Mouse (Mus musculus): ENCODE measurements at regions not wholly inside any gene's neighbourhood (a gene's known extent, or its start where the extent isn't known, plus 50 kb on each side); places are given as distances from the start of the nearest gene placed in this dataset.

DNA sequence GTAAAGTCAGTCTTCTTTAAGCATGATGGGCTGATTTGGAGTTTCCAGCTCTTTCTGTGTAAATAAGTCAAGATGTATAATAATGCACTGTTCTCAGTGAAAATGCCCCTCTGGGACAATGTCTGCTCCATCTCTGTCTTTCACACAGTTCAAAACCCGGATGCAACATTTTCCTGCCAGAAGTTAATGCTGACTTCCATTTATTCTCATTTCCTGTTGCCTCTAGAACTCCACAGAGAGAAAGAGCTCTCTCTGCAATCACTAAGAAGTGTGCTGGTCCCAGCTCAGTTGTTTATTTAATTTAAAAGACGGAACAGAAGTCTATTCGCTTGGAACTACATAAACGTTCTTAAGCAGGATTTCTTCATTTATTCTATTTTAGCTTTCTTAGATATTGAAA lies 92.0 kb upstream of the Hpgd start:
- DNase-seq (ENCODE audit: low read depth), result no peak

- no peak for DNase-seq (ENCODE audit: low read depth)
Measured at GRCm38 (mm10) chr8:56211922-56212635, 82.3 kb upstream of the Hpgd start.

GRCm38 (mm10) chr8:56218837-56219236 lies 75.5 kb upstream of the Hpgd start:
- DNase-seq (ENCODE audit: low read depth), result no peak

GRCm38 (mm10) chr8:56219391-56219790 lies 75.0 kb upstream of the Hpgd start:
- DNase-seq (ENCODE audit: low read depth), result no peak

DNA sequence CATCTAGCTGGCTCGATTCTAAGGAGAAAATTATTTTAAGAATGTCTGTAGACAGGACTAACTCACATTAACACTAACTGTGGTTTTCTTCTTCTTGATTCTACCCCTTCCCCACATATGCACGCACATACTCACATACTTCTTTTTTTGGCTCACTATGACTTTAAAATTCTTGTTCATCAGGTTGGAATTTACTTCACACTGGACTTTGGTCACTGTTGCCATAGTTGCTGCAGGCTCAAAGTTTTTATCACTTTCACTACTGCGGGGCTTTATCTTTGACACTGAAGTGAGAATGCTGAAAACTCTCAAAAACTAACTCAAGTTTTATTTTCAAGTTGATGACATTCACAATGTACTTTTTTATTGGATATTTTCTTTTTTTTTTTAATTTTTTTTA lies 71.4 kb upstream of the Hpgd start:
- DNase-seq (ENCODE audit: low read depth), result no peak

- no peak for DNase-seq (ENCODE audit: low read depth)
Measured at GRCm38 (mm10) chr8:56230645-56231330, 63.6 kb upstream of the Hpgd start.

- no peak for DNase-seq (ENCODE audit: low read depth)
Measured at GRCm38 (mm10) chr8:56231930-56232329, 62.5 kb upstream of the Hpgd start.

GRCm38 (mm10) chr8:56232552-56232951 lies 61.8 kb upstream of the Hpgd start:
- DNase-seq (ENCODE audit: low read depth), result peak; percentile 29

DNA sequence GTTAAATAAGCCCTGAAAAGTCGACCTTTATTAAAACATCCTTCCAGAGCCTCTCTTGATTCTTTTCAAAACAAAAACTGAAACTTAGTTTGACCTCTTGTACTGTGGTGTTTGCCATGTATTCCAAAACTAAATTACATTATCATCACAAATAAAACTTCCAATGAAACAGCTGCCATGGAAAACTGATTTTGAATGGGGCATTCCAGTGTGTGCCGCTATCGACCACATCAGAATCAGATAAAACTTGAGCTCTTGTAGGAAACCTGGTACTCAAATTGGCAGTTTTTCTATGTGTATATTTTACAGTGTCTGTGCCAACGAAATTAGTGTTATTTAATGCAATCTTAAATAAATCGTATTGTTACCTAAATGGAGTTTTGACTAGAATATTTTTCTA lies 60.6 kb upstream of the Hpgd start:
- DNase-seq (ENCODE audit: low read depth), result no peak

GRCm38 (mm10) chr8:56234238-56234637 lies 60.1 kb upstream of the Hpgd start:
- no peak for DNase-seq (ENCODE audit: low read depth)

- no peak for DNase-seq (ENCODE audit: low read depth)
Measured at GRCm38 (mm10) chr8:56243330-56243729, 51.1 kb upstream of the Hpgd start.

All from NIH3T3 (cell line).